Mouse (Mus musculus) liver, embryonic 14.5 days (tissue): ENCODE results near the gene Plscr3.

Source experiments
- CTCF ChIP-seq: IDR thresholded peaks from 2 replicates; pipeline ENCODE4 v1.5.1; 2016; ENCODE audit warnings: antibody characterized with exemption, low read depth, control low read depth
- EP300 ChIP-seq: IDR thresholded peaks from 2 replicates; pipeline ENCODE4 v1.6.1; 2016; ENCODE audit warnings: antibody characterized with exemption, low read depth

DNA sequence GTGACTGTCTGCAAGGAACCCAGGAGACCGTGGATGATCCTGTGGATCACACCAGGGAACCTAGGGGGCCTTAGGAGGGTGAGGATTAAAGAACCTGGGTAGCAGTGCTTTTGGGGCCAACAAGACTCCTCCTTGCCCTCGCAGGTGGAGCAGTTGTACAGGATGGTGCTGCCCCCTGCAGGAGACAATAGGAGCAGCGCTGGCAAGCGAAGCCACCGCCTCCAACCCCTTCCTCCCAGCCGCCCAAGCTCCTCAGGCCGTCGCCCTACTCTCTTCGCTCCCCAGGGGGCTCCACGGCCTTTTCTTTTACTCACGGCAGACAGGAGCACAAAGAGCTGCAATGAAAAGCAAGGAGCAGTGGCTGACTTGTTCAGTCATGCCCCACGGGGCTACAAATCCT, 30.7 kb downstream of the Plscr3 start:
- peak; percentile 98 for TF ChIP-seq CTCF
- no peak for TF ChIP-seq EP300
